Mouse (Mus musculus): ENCODE results near the gene Lhfpl5.
"Not testable (repeated sequence)": the region's sequence is repeated elsewhere in the genome, so short reads cannot be mapped to it uniquely, and the experiment has no call there.

Lhfpl5 gene

DNA sequence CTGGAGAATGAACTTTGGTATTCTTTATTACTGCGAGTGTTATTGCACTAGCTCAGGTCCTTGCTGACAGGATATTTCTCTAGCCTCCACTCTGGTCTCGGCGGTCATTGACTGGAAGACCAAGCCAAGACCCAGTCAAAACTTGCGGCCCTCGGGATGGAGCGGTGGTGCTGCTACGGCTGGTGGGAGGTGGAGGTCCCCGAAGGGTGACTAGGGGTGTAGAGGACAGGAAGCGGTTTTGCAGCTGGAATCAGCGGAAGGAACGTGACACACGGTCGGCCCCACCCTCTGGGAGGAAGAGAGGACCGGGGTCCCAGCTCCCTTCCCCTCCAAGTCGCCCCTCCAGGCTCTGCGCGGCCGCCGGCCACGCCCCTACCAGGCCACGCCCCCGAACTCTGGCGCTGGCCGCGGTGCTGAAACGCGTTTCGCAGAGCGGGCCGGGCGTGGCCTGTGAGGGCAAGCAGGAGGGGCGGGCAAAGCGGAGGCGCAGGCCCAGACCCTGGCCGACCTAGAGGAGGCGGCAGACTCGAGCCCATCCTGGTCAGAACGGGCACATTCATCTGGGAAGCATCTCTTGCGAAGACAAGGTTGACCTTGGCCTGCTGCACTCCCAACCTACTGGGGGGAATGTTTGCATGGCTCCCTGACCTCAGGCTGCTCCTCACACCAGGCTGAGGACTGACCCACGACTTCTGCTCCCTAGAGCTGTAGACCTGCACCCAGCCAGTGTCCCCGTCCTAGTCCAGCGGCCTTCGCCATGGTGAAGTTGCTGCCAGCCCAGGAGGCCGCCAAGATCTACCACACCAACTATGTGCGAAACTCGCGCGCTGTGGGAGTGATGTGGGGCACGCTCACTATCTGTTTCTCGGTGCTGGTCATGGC, at the start of gene Lhfpl5:
Lhfpl5 (plus strand) TSS at position 398 of the 882 bp plus-strand sequence.
- DNase-seq (ENCODE audit: low read depth, low spot score), result peak; percentile 32

DNA sequence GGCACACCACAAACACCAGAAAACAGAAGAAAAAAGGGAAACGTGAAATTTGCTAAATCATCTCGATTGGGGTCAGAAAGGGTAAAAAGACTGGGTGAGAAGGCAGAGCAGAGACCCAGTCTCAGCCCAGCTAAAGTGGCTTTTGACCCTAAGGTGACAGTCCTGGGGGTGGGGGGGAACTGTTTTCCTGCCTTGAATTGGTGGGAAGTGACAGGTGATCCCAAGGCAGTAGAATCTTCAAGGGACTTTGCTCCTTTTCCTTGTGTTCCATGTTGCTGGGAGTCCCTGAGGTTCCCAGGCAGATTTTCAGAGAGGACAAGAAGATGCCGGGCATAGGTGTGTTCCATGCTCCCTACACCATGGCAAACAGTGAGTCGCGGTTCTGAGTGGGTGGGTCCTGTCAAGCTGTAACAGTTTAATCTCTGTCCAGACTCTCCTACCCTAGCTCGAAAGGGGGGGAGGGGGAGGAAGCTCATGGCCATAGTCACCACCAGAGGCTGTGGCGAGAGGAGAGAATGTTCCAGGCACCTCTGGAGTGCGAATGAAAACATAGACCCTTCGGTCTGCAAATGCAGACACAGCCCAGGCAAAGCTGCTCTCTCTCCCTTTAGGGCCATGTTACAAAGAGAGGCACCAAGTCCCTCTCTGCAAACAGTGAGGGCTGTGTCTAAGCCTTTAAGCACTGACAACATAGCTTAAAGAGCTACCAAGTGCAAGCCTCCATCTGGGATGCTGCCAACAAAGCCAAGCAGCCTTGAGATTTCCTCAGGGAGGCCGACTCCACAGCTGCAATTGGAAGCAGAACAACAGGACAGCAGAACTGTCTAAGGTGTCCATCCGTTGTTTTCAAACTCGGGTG, 48.0 kb upstream of the Lhfpl5 start:
- DNase-seq (ENCODE audit: low read depth, low spot score), result no peak

DNA sequence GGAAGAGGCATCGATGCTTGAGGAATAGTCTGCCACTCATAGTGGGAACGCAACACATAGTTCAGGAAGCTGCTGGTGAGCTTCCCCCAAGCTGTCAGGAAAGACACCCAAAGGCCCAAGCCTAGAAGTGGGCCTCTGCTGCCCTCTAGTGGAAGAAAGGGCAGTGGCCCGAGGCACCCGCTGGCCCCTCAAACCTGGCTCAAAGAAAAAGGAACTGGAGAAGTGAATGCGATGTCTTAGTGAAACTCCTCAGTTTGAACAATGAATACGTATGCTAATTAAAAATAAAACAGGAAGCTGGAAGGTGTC, 47.4 kb upstream of the Lhfpl5 start:
- DNase-seq (ENCODE audit: low read depth, low spot score), result peak; percentile 87

DNA sequence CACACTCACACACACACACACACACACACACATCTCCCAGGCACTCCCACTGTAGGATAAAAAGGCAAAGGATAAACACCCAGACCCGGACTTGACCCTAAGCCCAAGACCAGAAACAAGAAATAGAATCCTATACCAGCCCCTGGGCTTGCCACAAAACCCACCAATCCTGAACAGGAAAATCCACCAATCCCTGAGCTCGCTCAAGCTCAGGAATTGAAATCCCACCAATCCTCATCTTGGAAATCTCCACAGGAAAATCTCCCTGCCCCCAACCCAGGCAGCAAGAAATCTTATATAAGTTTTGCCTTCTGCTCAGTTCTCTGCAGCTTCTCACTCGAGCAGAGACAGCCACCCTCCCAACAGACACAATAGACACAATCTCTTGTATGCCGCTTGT, 46.3 kb upstream of the Lhfpl5 start:
- DNase-seq (ENCODE audit: low read depth, low spot score), result no peak

DNA sequence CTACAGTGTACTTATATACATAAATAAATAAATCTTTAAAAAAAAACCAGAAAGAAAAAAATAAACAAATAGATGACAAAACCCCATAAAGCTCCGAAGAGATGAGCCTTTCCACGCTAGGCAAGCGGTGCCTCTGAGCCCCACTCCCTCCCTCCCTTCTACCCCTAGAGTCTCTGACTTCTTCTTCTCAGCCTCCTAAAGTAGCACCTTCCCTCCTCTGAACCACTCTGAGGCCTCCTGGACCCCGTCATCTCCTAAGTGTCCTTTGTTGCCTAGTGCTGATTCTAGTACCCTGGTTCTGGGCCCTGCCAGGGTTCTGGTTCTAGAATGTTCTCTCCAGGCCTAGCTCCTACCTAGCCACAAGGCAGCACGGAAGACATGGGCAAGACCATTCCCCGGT, 44.9 kb upstream of the Lhfpl5 start, which contains the start of gene Armc12:
Armc12 (plus strand) TSS at position 301 of the 400 bp plus-strand sequence.
- no peak for DNase-seq (ENCODE audit: low read depth, low spot score)

DNA sequence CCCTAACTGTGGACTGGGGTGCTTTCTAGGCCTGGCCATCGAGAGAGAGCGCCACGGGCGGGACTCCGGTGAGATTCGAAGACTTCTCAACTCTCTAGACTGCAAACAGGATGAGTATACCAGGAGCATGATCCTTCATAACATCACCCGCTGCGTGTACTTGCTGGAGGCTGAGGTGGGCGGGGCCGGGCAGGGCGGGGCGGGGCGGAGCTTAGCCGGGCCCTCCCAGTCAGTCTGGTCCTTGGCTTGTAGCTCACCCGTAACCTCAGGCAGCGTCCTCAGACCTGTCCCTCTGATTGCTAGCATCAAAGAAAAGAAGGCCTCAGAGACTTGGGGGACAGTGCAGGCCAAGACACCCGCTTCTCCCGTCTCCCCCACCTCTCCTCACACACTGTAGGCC, 43.5 kb upstream of the Lhfpl5 start:
- DNase-seq (ENCODE audit: low read depth, low spot score), result peak; percentile 78

DNA sequence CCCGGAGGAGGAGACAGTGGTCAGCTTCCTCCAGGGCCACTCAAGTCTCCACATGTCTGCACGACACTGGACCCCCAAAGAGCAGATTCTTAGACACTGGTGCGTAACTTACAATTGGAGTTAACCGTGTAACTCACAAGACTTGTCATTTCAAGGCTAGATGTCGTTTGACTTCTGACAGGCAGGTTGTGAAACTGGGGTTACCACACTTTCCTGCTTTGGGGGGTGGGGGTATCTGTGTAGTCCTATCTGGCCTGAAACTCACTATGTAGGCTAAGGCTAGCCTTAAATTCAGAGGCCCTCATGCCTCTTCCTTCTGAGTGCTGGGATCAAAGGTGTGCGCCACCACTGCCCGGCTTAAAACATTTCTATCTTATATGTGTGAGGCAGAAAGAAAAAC, 42.9 kb upstream of the Lhfpl5 start:
- DNase-seq (ENCODE audit: low read depth, low spot score), result no peak

DNA sequence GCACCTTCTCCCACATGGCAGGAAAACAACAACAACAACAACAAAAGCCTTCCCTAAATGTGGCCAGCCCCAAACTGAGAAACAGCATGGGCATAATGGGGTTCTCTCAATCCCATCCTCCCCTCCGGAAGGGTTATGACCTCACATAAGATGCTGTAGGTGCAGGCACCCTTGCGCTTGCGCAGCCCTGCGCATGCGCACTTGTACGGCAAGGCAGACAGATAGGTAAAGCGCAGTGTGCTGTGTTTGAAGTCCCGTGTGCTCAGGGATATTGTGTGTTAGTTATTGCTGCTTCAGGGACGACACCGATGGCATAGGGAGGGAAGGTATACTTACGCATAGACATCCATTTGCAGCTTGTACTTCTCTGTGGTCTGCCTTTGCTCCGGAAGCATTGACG, 42.1 kb upstream of the Lhfpl5 start:
- no peak for DNase-seq (ENCODE audit: low read depth, low spot score)

DNA sequence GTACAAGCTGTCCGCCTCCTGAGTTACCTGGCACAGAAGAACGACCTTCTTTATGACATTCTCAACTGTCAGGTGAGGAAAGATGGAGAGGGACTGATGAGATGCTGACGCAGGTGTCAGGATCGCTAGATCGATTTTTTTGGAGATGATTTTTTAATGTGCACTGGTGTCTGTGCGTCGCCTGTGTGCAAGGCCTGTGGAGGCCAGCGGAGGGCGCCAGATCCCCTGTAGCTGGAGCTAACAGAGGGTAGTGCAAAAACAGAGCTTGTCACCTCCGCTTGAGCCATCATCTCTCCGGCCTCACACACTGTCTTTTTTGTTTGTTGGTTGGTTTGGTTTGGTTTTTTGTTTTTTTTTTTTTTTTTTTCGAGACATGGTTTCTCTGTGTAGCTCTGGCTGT, 37.6 kb upstream of the Lhfpl5 start:
- no peak for DNase-seq (ENCODE audit: low read depth, low spot score)

DNA sequence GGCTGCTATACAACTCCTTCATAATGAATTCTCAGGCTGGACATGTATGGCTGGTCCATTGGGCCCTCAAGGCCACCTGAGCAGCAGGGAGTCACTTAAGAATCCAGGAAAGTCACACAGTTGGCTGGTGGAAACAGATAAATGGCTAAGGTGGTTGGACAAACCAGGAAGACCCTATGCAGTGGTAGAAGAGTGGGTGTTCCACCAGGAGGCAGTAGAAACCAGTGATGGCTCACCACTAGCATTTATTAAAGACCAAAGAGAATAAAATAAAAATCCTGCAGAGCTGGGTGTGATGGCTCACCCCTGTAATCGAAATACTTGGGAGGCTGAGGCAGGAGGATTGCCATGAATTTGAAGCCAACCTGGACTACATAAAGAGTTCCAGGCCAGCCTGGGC, 28.5 kb upstream of the Lhfpl5 start:
- DNase-seq (ENCODE audit: low read depth, low spot score), result no peak

DNA sequence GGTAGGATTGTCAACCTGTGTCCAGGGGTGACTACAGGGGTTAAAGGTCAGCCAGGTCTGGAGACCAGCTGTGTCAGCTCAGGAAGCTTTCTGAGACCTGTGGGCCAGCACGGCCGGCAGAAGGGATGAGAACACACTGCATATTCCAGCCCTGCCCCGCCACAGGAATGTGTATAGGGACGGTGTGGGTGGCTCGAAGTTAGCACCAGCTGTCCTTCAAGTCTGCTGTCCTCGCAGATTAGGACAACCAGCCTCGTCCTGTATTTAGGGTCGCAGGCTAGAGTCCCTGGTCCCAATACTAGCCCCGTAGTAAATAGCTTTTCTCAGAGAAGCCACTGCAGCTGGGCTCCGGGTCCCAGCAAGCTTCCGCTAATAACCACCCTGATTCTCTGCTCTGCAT, 26.9 kb upstream of the Lhfpl5 start:
- no peak for DNase-seq (ENCODE audit: low read depth, low spot score)

DNA sequence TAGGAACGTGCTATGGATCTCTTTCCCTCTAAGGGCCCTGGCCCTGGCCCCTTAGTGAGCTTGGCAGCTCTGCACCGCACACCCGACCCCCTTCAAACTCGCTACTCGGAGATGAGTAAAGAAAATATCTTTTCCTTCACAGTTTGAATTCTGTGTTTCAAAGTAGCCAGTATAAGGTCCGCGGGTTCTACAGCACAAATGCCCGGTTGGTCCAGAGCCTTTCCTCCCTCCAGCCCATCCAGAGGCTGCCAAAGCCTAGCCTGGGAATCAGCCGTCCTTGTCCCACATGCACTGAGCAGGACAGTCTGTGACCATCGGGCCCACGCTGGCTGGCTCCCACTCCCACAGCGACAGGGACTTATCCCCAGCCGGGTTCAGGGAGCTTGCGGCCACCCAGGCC, 26.3 kb upstream of the Lhfpl5 start, which contains the start of gene Clpsl2:
Clpsl2 (plus strand) TSS at position 301 of the 400 bp plus-strand sequence.
- DNase-seq (ENCODE audit: low read depth, low spot score), result no peak

DNA sequence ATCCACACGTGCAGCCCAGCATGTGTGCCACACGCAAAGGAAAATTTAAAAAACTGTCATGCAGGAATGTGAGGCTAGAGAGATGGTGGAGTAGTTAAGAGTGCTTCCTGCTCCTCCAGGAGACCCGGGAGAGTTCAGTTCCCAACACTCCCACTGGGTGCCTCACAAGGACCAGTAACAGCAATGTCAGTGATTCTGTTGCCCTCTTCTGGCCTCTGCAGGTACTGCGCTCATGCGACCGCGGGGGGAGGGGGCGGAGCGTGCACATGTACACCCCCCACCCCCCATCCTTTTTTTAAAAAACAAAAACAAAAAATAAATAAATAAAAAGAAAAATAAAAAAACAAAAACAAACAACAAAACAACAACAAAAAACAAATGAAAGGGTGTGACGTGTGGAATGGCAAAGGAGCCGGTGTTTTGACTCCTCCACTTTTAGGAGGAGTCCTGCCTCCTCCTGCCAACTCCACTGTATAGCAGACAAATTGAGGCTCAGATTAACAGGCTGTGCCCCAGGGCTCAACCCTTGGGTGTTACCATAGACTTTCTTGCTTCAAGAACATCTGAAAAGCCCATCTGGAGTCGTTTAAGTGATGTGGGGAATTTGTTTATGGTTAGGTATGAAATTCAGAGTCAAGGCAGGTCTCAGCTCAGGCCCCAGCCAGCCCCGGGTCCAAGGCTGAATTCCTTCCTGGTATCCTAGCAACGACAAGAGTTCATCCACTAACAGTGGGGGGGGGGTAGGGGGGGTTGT, 22.2 kb upstream of the Lhfpl5 start:
- peak; percentile 71 for DNase-seq (ENCODE audit: low read depth, low spot score)

DNA sequence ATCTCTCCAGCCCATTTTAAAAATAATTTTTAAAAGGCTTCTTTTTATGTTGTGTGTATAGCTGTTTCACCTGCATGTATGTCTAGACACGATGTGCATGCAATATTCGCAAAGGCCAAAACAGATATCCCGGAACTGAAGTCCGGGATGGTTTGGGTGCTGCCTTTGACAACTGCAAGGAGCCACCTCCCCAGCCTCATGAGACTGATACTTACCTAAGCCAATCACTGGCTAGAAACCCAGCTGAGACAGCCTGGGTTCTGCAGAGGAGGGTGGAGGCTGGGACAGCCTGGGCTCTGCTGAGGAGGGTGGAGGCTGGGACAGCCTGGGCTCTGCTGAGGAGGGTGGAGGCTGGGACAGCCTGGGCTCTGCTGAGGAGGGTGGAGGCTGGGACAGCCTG, 21.4 kb upstream of the Lhfpl5 start:
- DNase-seq (ENCODE audit: low read depth, low spot score), result not testable (repeated sequence)

DNA sequence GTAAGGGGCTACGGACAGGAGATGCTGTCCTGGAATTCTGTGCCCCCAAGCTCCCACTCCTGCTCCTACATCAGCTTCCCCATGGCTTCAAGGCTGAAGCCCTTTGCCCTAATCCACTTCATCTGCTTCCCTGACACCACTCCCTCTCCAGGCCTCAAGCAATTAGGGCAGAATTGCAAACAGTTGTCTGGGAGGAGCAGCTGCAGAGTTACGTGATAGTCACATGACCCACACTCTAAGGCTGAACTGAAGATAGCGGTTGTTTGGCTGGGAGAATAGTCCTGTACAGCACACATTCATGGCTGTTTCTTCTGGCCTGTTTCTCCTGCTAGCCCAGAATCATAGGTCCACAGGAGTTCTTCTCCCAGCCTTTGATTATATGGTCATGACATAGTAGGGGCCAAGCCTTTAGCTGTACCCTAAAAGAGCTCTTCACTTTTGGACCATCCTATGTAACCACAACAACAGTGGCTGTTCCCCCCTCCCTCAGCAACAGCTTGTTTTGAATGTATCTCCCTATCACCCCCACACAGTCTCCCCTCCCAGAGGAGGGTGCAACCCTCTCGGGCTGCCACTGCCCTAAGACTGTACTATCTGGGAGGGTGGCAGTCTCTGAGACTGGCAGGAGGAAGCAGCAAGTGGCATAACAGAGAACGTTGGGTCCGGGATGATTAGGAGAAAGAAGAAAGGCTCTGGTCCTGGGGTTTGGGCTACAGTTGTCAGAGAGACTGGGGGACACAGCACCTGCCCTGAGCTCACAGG, 18.6 kb upstream of the Lhfpl5 start:
- DNase-seq (ENCODE audit: low read depth, low spot score), result peak; percentile 30

DNA sequence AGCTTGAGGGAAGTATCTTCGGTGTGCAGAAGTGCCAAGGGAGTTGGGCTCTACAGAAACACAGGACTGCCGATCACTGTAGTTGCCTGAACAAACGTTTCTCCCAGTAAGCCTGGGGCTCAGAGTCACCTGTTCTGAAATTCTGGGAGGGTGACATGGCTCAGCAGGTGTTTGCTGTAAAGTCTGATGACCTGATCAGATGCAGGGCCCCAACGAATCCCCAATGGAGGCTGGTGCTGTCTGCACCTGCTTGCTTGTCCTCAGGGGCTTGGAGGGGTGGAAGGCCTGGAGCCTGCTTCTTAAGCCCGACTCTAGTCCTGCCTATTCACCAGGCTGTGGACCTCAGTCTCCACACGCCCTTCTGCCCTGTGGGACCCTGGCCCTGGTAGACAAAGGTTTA, 17.7 kb upstream of the Lhfpl5 start:
- DNase-seq (ENCODE audit: low read depth, low spot score), result no peak

DNA sequence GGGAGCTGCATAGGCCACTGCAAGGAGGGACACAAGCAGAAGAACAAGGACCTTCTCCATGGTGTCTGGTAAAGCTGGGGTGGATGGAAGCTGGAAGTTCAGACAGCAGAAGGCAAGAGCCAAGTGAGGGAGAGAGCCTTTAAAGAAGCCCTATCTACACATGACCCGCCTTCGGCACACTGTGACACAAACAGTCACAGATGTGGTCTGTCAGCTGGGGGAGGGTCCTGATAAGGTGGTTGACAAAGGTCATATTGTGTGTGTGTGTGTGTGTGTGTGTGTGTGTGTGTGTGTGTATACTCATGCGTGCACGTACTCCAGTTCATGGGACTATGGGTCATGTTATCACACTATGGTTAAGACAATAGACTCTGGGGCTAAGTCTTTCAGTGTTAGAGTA, 14.8 kb upstream of the Lhfpl5 start, which contains the start of gene Clps:
Clps (minus strand) TSS at position 169 of the 400 bp plus-strand sequence.
- no peak for DNase-seq (ENCODE audit: low read depth, low spot score)

DNA sequence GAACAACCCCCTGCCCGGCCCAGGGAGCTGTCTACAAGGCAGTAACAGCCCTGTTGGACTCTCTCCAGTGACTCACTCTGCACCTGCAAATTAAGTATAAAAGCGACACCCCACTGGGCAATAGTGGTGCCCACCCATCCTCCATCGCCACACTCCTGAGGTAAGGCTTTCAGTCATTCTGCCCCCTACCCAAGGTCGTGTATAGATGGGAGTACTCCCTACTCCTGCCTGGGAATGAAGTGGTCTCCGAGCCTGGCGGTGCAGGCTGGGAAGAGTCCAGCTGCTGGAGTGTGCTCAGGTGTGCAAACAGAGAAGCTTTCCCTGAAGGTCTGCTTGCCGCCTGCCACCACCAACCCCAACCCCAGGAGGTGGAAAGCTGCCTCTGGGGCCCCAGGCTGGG, 13.8 kb upstream of the Lhfpl5 start:
- no peak for DNase-seq (ENCODE audit: low read depth, low spot score)

DNA sequence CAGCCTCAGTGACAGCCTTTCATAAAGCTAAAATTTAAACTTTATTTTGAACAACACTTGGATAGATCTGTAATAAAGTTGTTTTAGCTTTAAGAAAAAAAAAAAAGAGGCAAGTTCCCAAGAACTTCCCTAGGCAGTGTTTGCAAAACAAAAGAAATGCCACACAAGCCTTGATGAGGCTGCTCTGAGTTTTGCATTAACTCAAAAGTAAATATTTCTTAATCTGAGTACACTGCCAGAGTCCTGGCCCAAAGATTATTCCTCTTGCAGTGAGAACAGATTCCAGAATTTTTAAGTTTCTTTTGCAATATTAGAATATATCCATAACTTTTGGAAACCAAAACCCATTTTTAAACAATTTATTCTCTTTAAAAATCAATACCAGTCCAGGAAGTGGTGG, 10.3 kb upstream of the Lhfpl5 start:
- no peak for DNase-seq (ENCODE audit: low read depth, low spot score)

DNA sequence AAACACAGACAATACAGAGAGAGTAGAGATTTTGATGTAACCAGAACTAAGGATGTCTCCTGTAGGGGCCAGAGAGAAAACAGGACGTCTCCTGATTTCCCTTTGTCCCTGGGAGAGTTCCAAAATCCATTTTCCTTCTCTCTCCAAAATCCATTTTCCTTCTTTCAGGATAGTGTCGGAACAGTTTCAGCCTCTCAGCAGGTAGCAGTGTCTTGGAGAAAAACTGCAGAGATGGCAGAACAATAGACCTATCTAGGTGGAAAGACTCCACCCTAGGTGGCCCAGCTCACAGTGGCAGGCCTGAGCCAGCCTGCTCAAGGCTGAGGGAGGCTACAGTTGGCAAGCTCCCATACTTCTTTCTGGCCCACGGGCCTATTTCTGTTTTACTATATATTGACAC, 7.9 kb upstream of the Lhfpl5 start:
- DNase-seq (ENCODE audit: low read depth, low spot score), result no peak

DNA sequence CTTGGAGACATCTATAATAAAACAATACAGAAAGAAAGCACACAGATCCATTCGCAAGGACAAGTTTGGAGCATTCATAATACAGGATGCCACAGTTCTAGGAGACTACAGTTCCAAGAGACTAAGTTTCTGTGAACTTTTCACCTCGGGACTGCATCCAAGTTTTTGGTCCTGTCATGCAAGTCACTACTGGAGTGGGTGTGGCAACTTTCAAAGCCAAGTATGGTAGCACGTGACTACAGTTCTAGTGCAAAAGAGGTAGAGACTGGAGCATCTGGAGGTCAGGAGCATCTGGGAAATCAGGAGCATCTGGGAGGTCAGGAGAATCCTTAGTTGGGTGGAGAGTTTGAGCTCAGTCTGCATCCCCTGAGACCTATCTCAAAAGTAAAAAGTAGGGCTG, 3.6 kb upstream of the Lhfpl5 start:
- DNase-seq (ENCODE audit: low read depth, low spot score), result no peak

Measured in A20 (cell line).